Mouse (Mus musculus) embryonic facial prominence, embryonic 10.5 days (tissue): ENCODE measurements around the gene Kdm1a. TPM values are rescaled to one million over a fixed set of nuclear protein-coding genes. Genes with fewer than 3 reads are reported as not detected.

Source experiments
- DNase-seq: peaks from one replicate; pipeline ENCODE4 v3.0.0-alpha.2; 2017; ENCODE audit warnings: low spot score
- H3K27ac ChIP-seq: fragments of 300-500 bp; sonication (generic); replicated peaks from 2 replicates; pipeline ENCODE4 v1.5.1; 2016; ENCODE audit warnings: mild to moderate bottlenecking
- H3K27me3 ChIP-seq: fragments of 300-500 bp; sonication (generic); replicated peaks from 2 replicates; pipeline ENCODE4 v1.6.1; 2016; ENCODE audit warnings: low read depth, mild to moderate bottlenecking; ENCODE audit not compliant: poor library complexity, severe bottlenecking
- H3K36me3 ChIP-seq: fragments of 300-500 bp; sonication (generic); replicated peaks from 2 replicates; pipeline ENCODE4 v1.6.1; 2016; ENCODE audit warnings: mild to moderate bottlenecking, moderate library complexity
- H3K4me1 ChIP-seq: fragments of 300-500 bp; sonication (generic); 2 replicates; pipeline ENCODE4 v1.6.1; 2016
- H3K4me3 ChIP-seq: fragments of 300-500 bp; sonication (generic); 2 replicates; pipeline ENCODE4 v1.5.1; 2016; ENCODE audit warnings: mild to moderate bottlenecking, moderate library complexity
- H3K9me3 ChIP-seq: fragments of 300-500 bp; sonication (generic); 2 replicates; pipeline ENCODE4 v1.6.1; 2016; ENCODE audit warnings: mild to moderate bottlenecking
- WGBS: fragments of 180-500 bp; shearing (Covaris S2); methylation state at CpG from one replicate; pipeline ENCODE4 v1.1.7; 2016; 5-methylcytosine and 5-hydroxymethylcytosine counted together
- polyA plus RNA-seq: library from polyadenylated mRNA; unstranded; fragments of >200 nt; fragmentation: Nextera tagmentation; extraction: Ambion mirVana; gene quantifications from 2 replicates; pipeline ENCODE4 v1.2.1, GENCODE M21; 2016

Gene Kdm1a
- polyA plus RNA-seq, 1 experiment from 2014 or later = 54.2 TPM

DNA sequence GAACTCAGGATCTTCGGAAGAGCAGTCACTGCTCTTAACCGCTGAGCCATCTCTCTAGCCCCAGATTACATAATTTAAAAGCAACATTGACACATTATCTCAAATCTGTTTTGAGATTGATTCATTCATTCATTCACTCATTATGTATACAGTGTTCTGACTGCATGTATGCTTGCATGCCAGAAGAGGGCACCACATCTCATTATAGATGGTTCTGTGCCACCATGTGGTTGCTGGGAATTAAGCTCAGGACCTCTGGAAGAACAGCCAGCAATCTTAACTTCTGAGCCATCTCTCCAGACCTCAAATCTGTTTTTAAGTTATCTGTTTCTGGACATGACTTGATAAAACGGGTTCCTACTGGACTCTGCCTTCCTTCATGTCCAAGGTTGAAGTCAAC lies 2.7 kb downstream of the Kdm1a start:
- H3K4me3 ChIP-seq = peak overlapping the region; percentile 99; the same call in 1 of the 2 replicates

DNA sequence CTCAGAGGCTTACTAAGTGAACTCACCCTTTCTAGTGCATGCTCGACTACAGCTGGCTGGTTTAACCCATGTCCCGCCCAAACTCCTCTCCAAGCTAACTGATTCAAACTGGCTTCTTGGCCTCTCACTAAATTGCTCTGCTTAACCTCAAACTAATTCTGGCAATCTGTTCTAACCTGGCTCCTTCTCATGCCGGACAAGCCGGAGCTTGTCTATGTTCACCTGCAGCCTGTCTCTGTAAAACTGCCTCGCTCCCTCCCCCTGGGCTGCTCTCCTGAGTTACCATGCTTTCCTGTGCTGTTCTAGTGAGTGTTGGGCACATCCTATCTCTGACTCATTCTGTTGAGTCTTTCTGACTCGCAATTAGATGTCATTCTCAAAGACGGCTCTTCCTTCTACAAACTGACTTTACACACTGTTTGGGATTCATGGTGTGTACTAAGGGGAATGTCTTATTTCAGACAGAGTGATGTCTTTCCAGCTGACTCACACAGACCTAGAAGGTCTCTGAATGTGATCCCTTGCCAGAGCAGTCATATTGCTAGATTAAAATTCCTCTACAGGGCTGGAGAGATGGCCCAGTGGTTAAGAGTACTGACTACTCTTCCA lies 4.2 kb downstream of the Kdm1a start:
- Histone ChIP-seq H3K27ac (no peak overlapping the region), H3K36me3 (peaks cover 34% of the 10 kb centered on the region), H3K4me3 (no peak overlapping the region), H3K27me3 (no peaks in the 10 kb centered on the region), H3K9me3 (no peaks in the 10 kb centered on the region), H3K4me1 (peaks cover 15% of the 10 kb centered on the region)
- WGBS = 93% methylated on average over 7 of the region's 7 CpGs
- no peak for DNase-seq

More for the DNA sequence above, 2.7 kb downstream of the Kdm1a start:
- no peak for DNase-seq
- 94% methylated on average over 3 of the region's 3 CpGs for WGBS
- no peaks in the 10 kb centered on the region for H3K27me3 ChIP-seq
- no peak overlapping the region for H3K27ac ChIP-seq
- H3K4me1 ChIP-seq = peaks cover 15% of the 10 kb centered on the region
- no peaks in the 10 kb centered on the region for H3K9me3 ChIP-seq
- H3K36me3 ChIP-seq = peaks cover 26% of the 10 kb centered on the region

DNA sequence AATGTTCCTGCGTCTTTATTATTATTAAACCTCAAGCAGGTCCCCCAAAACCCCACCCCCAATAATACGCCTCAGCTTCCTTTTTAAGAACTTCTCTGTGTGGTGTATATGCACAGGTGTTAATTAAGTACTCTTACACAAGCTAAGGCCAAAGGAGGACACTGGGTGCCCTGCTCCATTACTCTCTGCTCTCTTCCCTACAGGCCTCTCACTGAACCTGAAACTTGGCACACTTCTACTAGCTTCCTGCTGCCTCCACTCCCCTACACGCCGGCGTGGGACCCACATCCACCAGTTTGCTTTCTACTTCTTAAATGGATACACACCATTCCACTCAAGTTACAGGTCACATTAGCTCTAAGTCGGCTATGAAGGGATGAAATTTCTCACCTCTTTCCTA lies 7.3 kb downstream of the Kdm1a start:
- WGBS = 88% methylated on average over 6 of the region's 6 CpGs
- H3K27ac ChIP-seq = no peak overlapping the region
- no peak for DNase-seq
- no peak overlapping the region for H3K4me3 ChIP-seq
- no peaks in the 10 kb centered on the region for H3K9me3 ChIP-seq
- H3K4me1 ChIP-seq = 0 out of 2 replicates have a peak, but pooled peaks cover 3% of the 10 kb centered on the region
- H3K36me3 ChIP-seq = peaks cover 56% of the 10 kb centered on the region
- no peaks in the 10 kb centered on the region for H3K27me3 ChIP-seq

DNA sequence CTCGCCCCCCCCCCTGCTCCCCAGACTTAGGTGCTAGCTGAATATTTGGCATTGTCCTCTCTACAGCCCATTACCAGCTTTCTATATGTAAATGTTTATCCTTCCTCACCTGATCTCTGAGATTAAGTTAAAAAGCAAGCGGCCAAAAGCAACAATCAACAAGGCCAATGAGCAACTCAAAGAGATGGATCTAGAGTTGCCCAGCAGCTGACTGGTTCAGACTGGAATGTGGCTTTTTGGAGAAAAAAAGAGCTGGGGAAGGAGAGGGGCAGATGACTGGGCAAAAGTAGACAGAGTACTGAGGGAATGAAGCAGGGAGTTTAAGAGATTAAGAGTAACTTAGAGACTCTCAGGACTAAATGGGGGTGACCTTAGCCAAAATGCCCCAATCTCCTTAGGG lies 8.5 kb downstream of the Kdm1a start:
- no peaks in the 10 kb centered on the region for H3K27me3 ChIP-seq
- peaks cover 60% of the 10 kb centered on the region for H3K36me3 ChIP-seq
- H3K27ac ChIP-seq = no peak overlapping the region
- no peak overlapping the region for H3K4me3 ChIP-seq
- no peak for DNase-seq
- H3K4me1 ChIP-seq = 0 out of 2 replicates have a peak, but pooled peaks cover 3% of the 10 kb centered on the region
- H3K9me3 ChIP-seq = no peaks in the 10 kb centered on the region
- WGBS = 88% methylated on average over 2 of the region's 2 CpGs

DNA sequence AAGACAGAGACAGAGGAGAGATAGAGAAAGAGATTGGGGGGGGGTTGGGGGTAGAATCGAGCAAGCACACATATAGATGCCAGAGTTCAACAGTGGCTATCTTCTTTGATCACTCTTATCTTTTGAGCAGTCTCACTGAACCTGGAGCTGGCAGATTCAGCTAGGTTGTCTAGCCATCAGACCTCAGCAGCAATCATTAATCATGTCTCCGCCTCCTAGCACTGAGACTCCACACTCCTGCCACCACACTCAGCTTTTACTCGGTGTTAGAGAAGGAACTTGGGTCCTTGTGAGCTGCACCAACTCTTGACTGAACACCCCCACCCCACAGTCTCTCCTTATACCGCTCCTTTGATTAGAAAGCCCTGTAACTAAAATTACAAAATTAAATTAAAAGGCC lies 10.4 kb downstream of the Kdm1a start:
- Histone ChIP-seq H3K9me3 (no peaks in the 10 kb centered on the region), H3K27ac (no peak overlapping the region), H3K36me3 (peaks cover 57% of the 10 kb centered on the region), H3K4me1 (peaks cover 5% of the 10 kb centered on the region), H3K4me3 (no peak overlapping the region), H3K27me3 (no peaks in the 10 kb centered on the region)
- WGBS = 74% methylated on average over 4 of the region's 4 CpGs
- no peak for DNase-seq

DNA sequence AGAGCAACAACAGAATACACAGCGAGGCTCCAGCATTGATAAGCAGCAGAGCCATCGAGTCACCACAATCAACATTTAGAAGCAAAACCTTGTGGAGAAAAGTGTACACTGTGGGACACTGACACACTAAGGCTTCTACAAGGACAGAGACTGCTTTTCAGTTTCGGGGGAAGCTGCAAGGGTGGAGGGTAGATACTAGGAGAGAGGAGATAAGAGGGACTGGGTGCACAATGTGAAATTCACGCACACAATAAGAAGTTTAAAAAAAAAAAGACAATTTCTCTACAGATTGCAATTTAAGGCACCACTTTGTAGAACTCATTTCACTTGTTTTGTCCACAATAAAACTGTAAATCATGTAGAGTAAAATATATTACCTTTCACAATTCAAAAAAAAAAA lies 14.5 kb downstream of the Kdm1a start:
- Histone ChIP-seq H3K36me3 (peaks cover 62% of the 10 kb centered on the region), H3K4me1 (peaks cover 5% of the 10 kb centered on the region), H3K4me3 (no peak overlapping the region), H3K27me3 (no peaks in the 10 kb centered on the region), H3K27ac (no peak overlapping the region), H3K9me3 (no peaks in the 10 kb centered on the region)
- DNase-seq = no peak
- WGBS = 89% methylated on average over 4 of the region's 4 CpGs

DNA sequence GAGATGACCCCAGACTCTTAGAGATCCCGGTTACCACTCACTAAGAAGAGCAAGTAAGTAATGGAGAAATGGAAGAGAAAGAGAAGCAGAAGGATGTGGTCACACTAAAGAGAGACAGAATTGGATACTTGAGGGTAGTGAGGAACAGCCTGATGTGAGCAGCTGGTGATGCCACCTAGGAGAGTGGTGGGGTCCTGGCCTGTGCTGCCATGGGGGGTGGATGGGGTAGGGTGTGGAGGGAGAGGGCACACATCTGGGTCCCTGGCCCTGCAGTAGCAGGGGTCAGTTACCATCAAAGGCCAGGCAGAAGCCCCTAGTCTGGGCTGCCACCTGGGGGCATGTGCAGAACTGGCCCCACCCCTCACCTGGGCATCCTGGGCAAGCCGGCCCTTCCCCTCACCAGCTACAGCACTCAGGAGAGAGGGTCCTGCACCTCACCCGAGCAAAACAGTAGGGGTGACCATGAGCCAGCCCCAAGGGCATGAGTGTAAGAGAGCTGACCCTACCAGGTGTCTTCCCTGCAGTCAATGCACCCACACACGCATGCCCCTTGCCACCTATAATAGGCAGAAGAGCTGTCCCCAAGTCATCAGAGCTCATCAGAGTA lies 15.2 kb downstream of the Kdm1a start:
- Histone ChIP-seq H3K27ac (no peak overlapping the region), H3K4me1 (peaks cover 5% of the 10 kb centered on the region), H3K9me3 (no peaks in the 10 kb centered on the region), H3K36me3 (peaks cover 55% of the 10 kb centered on the region), H3K4me3 (no peak overlapping the region), H3K27me3 (no peaks in the 10 kb centered on the region)
- 89% methylated on average over 4 of the region's 4 CpGs for WGBS
- no peak for DNase-seq

DNA sequence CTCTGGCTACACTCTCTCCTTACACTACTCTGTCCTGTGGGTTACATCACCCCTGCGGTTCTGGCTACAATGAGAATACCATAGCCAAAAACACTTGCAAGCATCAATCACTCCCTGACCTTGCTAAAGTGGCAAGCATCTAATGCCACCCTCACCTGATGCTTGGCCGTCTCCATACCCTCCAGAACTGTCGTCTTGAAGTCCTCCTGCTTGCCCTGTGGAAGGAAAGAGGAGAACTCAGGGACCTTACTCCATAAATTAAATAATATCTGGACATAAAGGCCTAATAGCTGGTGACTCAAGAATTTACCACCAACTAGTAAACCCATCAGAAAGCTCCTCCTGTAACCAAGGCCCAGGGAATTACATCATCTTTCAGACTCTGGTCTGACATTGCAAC lies 20.6 kb downstream of the Kdm1a start:
- Histone ChIP-seq H3K4me3 (no peak overlapping the region), H3K27me3 (no peaks in the 10 kb centered on the region), H3K27ac (no peak overlapping the region), H3K36me3 (peaks cover 33% of the 10 kb centered on the region), H3K4me1 (no peaks in the 10 kb centered on the region), H3K9me3 (no peaks in the 10 kb centered on the region)
- 95% methylated on average over 3 of the region's 3 CpGs for WGBS
- no peak for DNase-seq

DNA sequence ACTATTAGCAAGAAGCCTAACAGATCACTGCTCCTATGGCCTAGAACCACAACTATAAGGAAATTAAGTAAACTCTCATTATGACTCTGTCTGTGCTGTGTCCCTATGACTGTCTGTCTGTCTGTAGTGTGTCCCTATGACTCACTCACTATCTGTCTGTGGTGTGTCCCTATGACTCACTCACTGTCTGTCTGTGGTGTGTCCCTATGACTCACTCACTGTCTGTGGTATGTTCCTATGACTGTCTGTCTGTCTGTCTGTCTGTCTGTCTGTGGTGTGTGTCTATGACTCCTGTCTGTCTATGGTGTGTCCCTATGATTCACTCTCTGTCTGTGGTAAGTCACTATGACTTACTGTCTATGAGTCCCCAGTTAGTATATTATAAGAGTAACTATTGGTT lies 32.5 kb downstream of the Kdm1a start:
- no peak overlapping the region for H3K4me3 ChIP-seq
- no peak overlapping the region for H3K27ac ChIP-seq
- H3K27me3 ChIP-seq = no peaks in the 10 kb centered on the region
- H3K36me3 ChIP-seq = peaks cover 89% of the 10 kb centered on the region
- no peak for DNase-seq
- no peaks in the 10 kb centered on the region for H3K9me3 ChIP-seq
- no peaks in the 10 kb centered on the region for H3K4me1 ChIP-seq

DNA sequence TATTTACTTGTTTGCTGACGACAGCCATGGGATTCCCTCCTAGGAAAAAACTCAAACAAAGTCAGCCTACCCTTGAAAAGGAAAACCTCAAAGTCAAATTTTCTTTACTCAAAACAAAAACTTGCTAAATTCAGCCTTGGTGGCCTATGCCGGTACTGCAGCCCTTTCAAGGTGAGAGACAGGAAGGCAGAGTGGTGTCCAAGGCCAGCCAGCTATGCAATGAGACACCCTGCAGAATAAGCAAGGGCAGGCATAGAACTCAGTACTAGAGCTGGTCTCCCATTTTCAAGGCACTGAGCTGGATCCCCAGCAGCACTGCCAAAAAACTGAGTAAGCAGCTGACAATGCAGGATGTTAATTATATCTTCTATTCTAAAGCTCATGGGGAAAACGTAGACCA lies 33.9 kb downstream of the Kdm1a start:
- no peaks in the 10 kb centered on the region for H3K4me1 ChIP-seq
- WGBS = 81% methylated on average over 3 of the region's 3 CpGs
- H3K9me3 ChIP-seq = no peaks in the 10 kb centered on the region
- no peaks in the 10 kb centered on the region for H3K27me3 ChIP-seq
- DNase-seq = no peak
- H3K27ac ChIP-seq = no peak overlapping the region
- peaks cover 96% of the 10 kb centered on the region for H3K36me3 ChIP-seq
- no peak overlapping the region for H3K4me3 ChIP-seq

DNA sequence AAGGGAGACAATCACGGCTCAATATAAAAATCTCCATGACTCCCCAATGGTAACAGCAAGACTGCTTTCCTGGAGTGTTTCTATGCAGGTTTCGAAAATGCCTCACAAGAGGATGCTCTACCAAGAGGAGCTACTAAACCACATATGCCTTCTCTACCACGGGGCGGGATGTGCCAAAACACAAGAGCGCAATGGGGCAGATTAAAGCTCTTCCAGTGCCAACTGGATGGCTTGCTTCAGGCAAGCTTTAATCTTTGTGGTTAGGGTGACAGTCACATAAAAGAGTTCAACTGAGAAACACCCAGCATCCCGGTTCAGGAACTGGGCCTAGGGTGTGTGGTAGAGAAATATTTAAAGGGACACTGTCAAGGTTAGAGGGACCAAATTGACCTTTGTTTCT lies 39.8 kb downstream of the Kdm1a start:
- Histone ChIP-seq H3K27ac (no peak overlapping the region), H3K36me3 (peaks cover 100% of the 10 kb centered on the region), H3K9me3 (no peaks in the 10 kb centered on the region), H3K27me3 (no peaks in the 10 kb centered on the region), H3K4me3 (no peak overlapping the region), H3K4me1 (no peaks in the 10 kb centered on the region)
- WGBS = 90% methylated on average over 6 of the region's 6 CpGs
- no peak for DNase-seq

DNA sequence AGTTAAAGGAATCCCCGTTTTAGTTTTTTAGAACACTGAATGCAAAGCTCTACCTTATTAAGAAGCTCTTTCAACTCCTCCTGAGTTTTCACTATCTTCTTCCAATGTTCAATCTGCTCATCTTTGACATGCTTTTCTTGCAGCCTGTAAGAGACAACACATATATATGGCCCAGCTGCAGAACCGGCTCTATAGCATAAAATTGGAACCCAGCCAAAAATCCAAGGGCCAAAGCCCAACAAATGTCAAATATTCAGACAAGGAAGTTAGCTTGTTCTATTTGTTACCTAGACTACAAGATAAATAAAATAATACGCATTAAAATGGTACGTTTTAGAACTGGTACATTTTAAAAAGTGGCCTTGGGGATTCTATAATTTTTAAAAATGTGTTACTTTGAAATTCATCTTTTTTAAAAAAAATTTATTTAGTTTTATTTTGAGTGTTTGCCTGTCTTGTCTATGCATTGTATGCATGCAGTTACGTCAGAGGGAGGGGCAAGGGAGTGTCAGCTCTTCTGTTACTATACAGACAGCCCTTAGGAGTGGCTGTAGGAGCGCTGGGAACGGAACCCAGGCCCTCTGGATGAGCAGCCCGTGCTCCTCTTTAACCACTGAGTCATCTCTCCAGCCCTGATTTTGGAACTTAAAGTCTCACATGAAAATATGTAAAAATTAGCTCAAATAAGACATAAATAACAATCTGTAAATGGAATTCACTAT lies 42.1 kb downstream of the Kdm1a start:
- no peak for DNase-seq
- peaks cover 100% of the 10 kb centered on the region for H3K36me3 ChIP-seq
- H3K27ac ChIP-seq = no peak overlapping the region
- H3K4me1 ChIP-seq = no peaks in the 10 kb centered on the region
- H3K27me3 ChIP-seq = no peaks in the 10 kb centered on the region
- no peak overlapping the region for H3K4me3 ChIP-seq
- WGBS = 95% methylated on average over 8 of the region's 8 CpGs
- no peaks in the 10 kb centered on the region for H3K9me3 ChIP-seq

DNA sequence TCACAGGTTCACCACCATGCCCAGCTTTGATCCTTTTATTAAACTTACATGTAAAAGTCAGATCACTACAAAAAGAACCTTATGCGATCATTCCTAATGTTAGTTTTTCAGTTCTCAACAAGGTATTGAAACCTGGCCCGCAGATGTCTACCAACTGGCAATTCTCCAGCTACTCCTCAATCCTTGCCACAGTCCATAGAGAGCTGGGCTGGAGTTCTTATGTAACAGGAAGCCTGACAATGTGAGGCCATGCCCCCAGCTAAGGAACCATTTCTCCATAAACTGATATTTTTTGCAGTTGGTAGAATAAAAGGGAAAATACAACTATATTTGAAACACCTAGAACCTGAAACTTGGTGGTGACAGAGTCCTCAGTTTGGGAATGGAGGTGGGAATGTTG lies 42.8 kb downstream of the Kdm1a start:
- 96% methylated on average over 2 of the region's 2 CpGs for WGBS

More for the DNA sequence above, 42.8 kb downstream of the Kdm1a start:
- no peak for DNase-seq
- Histone ChIP-seq H3K4me1 (no peaks in the 10 kb centered on the region), H3K4me3 (no peak overlapping the region), H3K36me3 (peaks cover 98% of the 10 kb centered on the region), H3K27me3 (no peaks in the 10 kb centered on the region), H3K9me3 (no peaks in the 10 kb centered on the region), H3K27ac (no peak overlapping the region)
